Mouse (Mus musculus) midbrain, embryonic 15.5 days (tissue): ENCODE results near the gene Pnpla8. TPM values are rescaled to one million over a fixed set of nuclear protein-coding genes. Genes with fewer than 3 reads are reported as not detected.

ENCODE experiments used
- ATAC-seq: fragments of 200-750 bp; cut with Nextera tagmentation; replicated peaks from 2 replicates; pipeline ENCODE4 v1.8.0; 2017; ENCODE audit warnings: moderate TSS enrichment
- H3K27ac ChIP-seq: fragments of 300-500 bp; sonication (generic); 2 replicates; pipeline ENCODE4 v1.5.1; 2015; ENCODE audit warnings: mild to moderate bottlenecking, inconsistent platforms
- H3K27me3 ChIP-seq: fragments of 300-500 bp; sonication (generic); replicated peaks from 2 replicates; pipeline ENCODE4 v1.6.1; 2015; ENCODE audit warnings: inconsistent platforms
- H3K36me3 ChIP-seq: fragments of 300-500 bp; sonication (generic); replicated peaks from 2 replicates; pipeline ENCODE4 v1.6.1; 2015; ENCODE audit warnings: inconsistent platforms
- H3K4me1 ChIP-seq: fragments of 300-500 bp; sonication (generic); 2 replicates; pipeline ENCODE4 v1.6.1; 2015; ENCODE audit warnings: inconsistent platforms
- H3K4me2 ChIP-seq: fragments of 300-500 bp; sonication (generic); 2 replicates; pipeline ENCODE4 v1.6.1; 2015; ENCODE audit warnings: inconsistent platforms, mild to moderate bottlenecking, moderate library complexity
- H3K4me3 ChIP-seq: fragments of 300-500 bp; sonication (generic); 2 replicates; pipeline ENCODE4 v1.5.1; 2015; ENCODE audit warnings: mild to moderate bottlenecking, inconsistent platforms
- H3K9ac ChIP-seq: fragments of 300-500 bp; sonication (generic); 2 replicates; pipeline ENCODE4 v1.6.1; 2015; ENCODE audit warnings: mild to moderate bottlenecking, inconsistent platforms
- H3K9me3 ChIP-seq: fragments of 300-500 bp; sonication (generic); 2 replicates; pipeline ENCODE4 v1.6.1; 2016; ENCODE audit warnings: inconsistent platforms
- WGBS: fragments of 180-500 bp; shearing (Covaris S2); methylation state at CpG from one replicate; pipeline ENCODE4 v1.1.7; 2015; ENCODE audit warnings: mixed read lengths; 5-methylcytosine and 5-hydroxymethylcytosine counted together
- polyA plus RNA-seq: library from polyadenylated mRNA; unstranded; fragments of >200 nt; fragmentation: Nextera tagmentation; extraction: Ambion mirVana; gene quantifications from 2 replicates; pipeline ENCODE4 v1.2.1, GENCODE M21; 2015

Gene Pnpla8
- polyA plus RNA-seq, 1 experiment from 2014 or later: 136 TPM

- WGBS: 88% methylated on average over 3 of the region's 3 CpGs
- H3K9ac ChIP-seq: no peak overlapping the region
- H3K27ac ChIP-seq: no peak overlapping the region
These were observed 60.4 kb downstream of the Pnpla8 start for GRCm38 (mm10) chr12:44281534-44281933.

GRCm38 (mm10) chr12:44283378-44283777 lies 62.2 kb downstream of the Pnpla8 start:
- Histone ChIP-seq H3K9me3 (no peaks in the 10 kb centered on the region), H3K4me1 (no peaks in the 10 kb centered on the region), H3K4me3 (no peak overlapping the region), H3K4me2 (no peak overlapping the region), H3K36me3 (peaks cover 5% of the 10 kb centered on the region), H3K27ac (no peak overlapping the region), H3K9ac (no peak overlapping the region), H3K27me3 (no peaks in the 10 kb centered on the region)
- no peak for ATAC-seq
- 78% methylated on average over 9 of the region's 9 CpGs for WGBS

More at GRCm38 (mm10) chr12:44281534-44281933, 60.4 kb downstream of the Pnpla8 start:
- Histone ChIP-seq H3K36me3 (peaks cover 5% of the 10 kb centered on the region), H3K4me2 (no peak overlapping the region), H3K4me1 (no peaks in the 10 kb centered on the region), H3K9me3 (no peaks in the 10 kb centered on the region), H3K27me3 (no peaks in the 10 kb centered on the region), H3K4me3 (no peak overlapping the region)
- ATAC-seq: no peak

GRCm38 (mm10) chr12:44286992-44287391 lies 65.8 kb downstream of the Pnpla8 start:
- Histone ChIP-seq H3K36me3 (peaks cover 11% of the 10 kb centered on the region), H3K4me1 (no peaks in the 10 kb centered on the region), H3K27me3 (no peaks in the 10 kb centered on the region), H3K4me3 (no peak overlapping the region), H3K9me3 (no peaks in the 10 kb centered on the region), H3K9ac (no peak overlapping the region), H3K4me2 (no peak overlapping the region), H3K27ac (no peak overlapping the region)
- WGBS: 93% methylated on average over 8 of the region's 8 CpGs
- ATAC-seq: no peak

GRCm38 (mm10) chr12:44292281-44292680 lies 71.1 kb downstream of the Pnpla8 start:
- H3K9me3 ChIP-seq: no peaks in the 10 kb centered on the region
- no peak overlapping the region for H3K4me3 ChIP-seq
- no peaks in the 10 kb centered on the region for H3K27me3 ChIP-seq
- no peaks in the 10 kb centered on the region for H3K4me1 ChIP-seq
- H3K36me3 ChIP-seq: 0 out of 2 replicates have a peak, but pooled peaks cover 6% of the 10 kb centered on the region
- peak; percentile 58; the same call in 1 of the 2 replicates for ATAC-seq
- H3K27ac ChIP-seq: no peak overlapping the region
- no peak overlapping the region for H3K4me2 ChIP-seq
- H3K9ac ChIP-seq: no peak overlapping the region

- no peak for ATAC-seq
- H3K36me3 ChIP-seq: no peaks in the 10 kb centered on the region; the same call in 1 of the 2 replicates
These were observed 79.6 kb downstream of the Pnpla8 start for GRCm38 (mm10) chr12:44300793-44301192.

DNA sequence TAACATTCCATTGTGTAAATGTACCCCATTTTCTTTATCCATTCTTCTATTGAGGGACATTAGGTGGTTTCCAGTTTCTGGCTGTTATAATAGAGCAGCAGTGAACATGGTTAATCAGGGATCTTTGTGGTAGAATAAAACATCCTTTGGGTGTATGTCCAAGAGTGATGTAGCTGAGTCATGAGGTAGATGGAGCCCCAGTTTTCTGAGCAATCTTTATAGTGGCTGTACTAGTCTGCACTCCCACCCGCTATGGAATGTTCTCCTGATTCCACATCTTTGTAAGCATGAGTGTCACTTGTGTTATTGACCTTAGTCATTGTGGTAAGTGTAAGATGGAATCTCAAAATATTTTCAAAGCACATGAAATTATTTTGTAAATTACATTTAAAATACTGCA lies 82.8 kb downstream of the Pnpla8 start:
- Histone ChIP-seq H3K27ac (no peak overlapping the region), H3K4me1 (no peaks in the 10 kb centered on the region), H3K4me3 (no peak overlapping the region), H3K9ac (no peak overlapping the region), H3K9me3 (no peaks in the 10 kb centered on the region), H3K36me3 (peaks cover 15% of the 10 kb centered on the region; the same call in 1 of the 2 replicates), H3K4me2 (no peak overlapping the region), H3K27me3 (no peaks in the 10 kb centered on the region)
- ATAC-seq: no peak
- WGBS: 98% methylated on average over 1 of the region's 1 CpGs

More at GRCm38 (mm10) chr12:44300793-44301192, 79.6 kb downstream of the Pnpla8 start:
- Histone ChIP-seq H3K4me3 (no peak overlapping the region), H3K9ac (no peak overlapping the region), H3K4me1 (no peaks in the 10 kb centered on the region), H3K4me2 (no peak overlapping the region), H3K27ac (no peak overlapping the region), H3K9me3 (no peaks in the 10 kb centered on the region), H3K27me3 (no peaks in the 10 kb centered on the region)

DNA sequence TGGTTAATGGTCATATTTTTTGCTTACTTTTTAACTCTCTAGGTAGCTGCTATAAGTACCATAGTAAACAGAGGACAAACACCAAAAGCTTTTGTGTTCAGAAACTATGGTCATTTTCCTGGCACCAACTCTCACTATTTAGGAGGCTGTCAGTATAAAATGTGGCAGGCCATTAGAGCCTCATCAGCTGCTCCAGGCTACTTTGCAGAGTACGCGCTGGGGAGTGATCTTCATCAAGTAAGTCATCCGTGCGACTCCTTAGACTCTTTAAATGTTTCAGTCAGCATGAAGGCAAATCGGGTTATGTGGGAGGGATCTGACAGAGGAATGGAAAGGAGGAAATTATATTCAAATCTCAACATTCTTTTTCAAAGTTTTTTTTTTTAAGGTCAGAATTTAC lies 83.7 kb downstream of the Pnpla8 start:
- Histone ChIP-seq H3K36me3 (peaks cover 16% of the 10 kb centered on the region; the same call in 1 of the 2 replicates), H3K4me2 (no peak overlapping the region), H3K4me1 (no peaks in the 10 kb centered on the region), H3K9me3 (no peaks in the 10 kb centered on the region), H3K9ac (no peak overlapping the region), H3K27me3 (no peaks in the 10 kb centered on the region), H3K27ac (no peak overlapping the region), H3K4me3 (no peak overlapping the region)
- WGBS: 81% methylated on average over 5 of the region's 5 CpGs
- no peak for ATAC-seq

DNA sequence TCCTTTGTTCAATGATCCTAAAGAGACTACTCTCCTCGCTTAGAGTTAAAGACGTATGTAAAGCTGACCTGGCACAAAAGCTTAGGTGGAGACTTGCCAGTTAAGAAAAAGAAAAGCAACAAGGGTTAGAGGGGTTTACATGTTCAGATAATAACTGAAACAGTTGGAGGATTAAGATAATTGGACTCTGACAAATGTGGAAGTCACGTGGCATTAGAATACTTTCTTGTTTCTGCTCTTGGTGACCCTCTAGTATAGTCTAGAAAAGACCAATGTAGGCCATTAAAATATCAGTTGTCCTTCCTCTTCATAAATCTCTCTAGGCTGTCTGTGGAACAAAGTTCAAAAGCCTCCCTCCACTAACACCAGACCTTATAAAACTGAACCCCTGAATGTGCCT lies 87.1 kb downstream of the Pnpla8 start:
- H3K4me1 ChIP-seq: no peaks in the 10 kb centered on the region
- WGBS: 88% methylated on average over 3 of the region's 3 CpGs
- peaks cover 16% of the 10 kb centered on the region; the same call in 1 of the 2 replicates for H3K36me3 ChIP-seq
- no peak for ATAC-seq
- H3K4me3 ChIP-seq: no peak overlapping the region
- H3K4me2 ChIP-seq: no peak overlapping the region
- H3K9me3 ChIP-seq: no peaks in the 10 kb centered on the region
- no peak overlapping the region for H3K9ac ChIP-seq
- H3K27me3 ChIP-seq: no peaks in the 10 kb centered on the region
- H3K27ac ChIP-seq: no peak overlapping the region

DNA sequence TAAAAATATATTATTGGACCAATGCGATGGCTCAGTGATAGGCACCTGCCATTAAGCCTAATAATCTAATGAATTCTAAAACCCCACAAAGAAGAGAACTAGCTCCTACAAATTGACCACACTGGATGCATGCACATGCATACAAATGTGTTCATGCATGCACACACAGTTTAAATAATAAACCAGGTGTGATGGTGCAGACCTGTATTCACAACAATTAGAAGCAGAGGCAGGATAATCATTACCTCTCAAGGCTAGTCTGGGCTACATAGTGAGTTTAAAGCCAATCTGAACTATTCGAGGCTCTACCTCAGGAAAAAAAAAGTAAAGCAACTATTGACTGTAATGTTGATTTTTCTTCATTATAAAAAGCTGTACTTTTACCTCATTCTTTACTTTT lies 94.0 kb downstream of the Pnpla8 start:
- H3K27ac ChIP-seq: no peak overlapping the region
- H3K9me3 ChIP-seq: no peaks in the 10 kb centered on the region
- no peaks in the 10 kb centered on the region for H3K36me3 ChIP-seq
- no peak for ATAC-seq
- no peak overlapping the region for H3K4me3 ChIP-seq
- no peak overlapping the region for H3K4me2 ChIP-seq
- 97% methylated on average over 2 of the region's 2 CpGs for WGBS
- H3K27me3 ChIP-seq: no peaks in the 10 kb centered on the region
- H3K4me1 ChIP-seq: no peaks in the 10 kb centered on the region
- no peak overlapping the region for H3K9ac ChIP-seq

GRCm38 (mm10) chr12:44325091-44325490 lies 103.9 kb downstream of the Pnpla8 start:
- Histone ChIP-seq H3K27ac (no peak overlapping the region), H3K27me3 (no peaks in the 10 kb centered on the region), H3K36me3 (no peaks in the 10 kb centered on the region), H3K9me3 (no peaks in the 10 kb centered on the region), H3K4me1 (0 out of 2 replicates have a peak, but pooled peaks cover 2% of the 10 kb centered on the region), H3K4me2 (no peak overlapping the region), H3K4me3 (no peak overlapping the region), H3K9ac (no peak overlapping the region)
- no peak for ATAC-seq

GRCm38 (mm10) chr12:44327452-44327851 lies 106.3 kb downstream of the Pnpla8 start:
- Histone ChIP-seq H3K27me3 (no peaks in the 10 kb centered on the region), H3K36me3 (no peaks in the 10 kb centered on the region), H3K4me3 (no peak overlapping the region), H3K9ac (no peak overlapping the region), H3K27ac (no peak overlapping the region), H3K4me2 (no peak overlapping the region), H3K4me1 (peaks cover 24% of the 10 kb centered on the region), H3K9me3 (no peaks in the 10 kb centered on the region)
- 25% methylated on average over 6 of the region's 6 CpGs for WGBS
- ATAC-seq: peak; percentile 27

- 2% methylated on average over 72 of the region's 74 CpGs for WGBS
- peak within 1 kb of the TSS; percentile 90 for H3K9ac ChIP-seq
- peak; percentile 73 for ATAC-seq
These were observed 107.5 kb downstream of the Pnpla8 start, which contains the start of gene Nrcam for GRCm38 (mm10) chr12:44328381-44329315. TSS of gene Nrcam (plus strand) at chr12:44328885.

More at GRCm38 (mm10) chr12:44328381-44329315, 107.5 kb downstream of the Pnpla8 start, which contains the start of gene Nrcam:
- H3K27me3 ChIP-seq: no peaks in the 10 kb centered on the region
- no peaks in the 10 kb centered on the region for H3K36me3 ChIP-seq
- peaks cover 31% of the 10 kb centered on the region for H3K4me1 ChIP-seq
- peak within 1 kb of the TSS; percentile 81 for H3K4me2 ChIP-seq
- peak within 1 kb of the TSS; percentile 82 for H3K4me3 ChIP-seq
- peak within 1 kb of the TSS; percentile 92 for H3K27ac ChIP-seq
- no peaks in the 10 kb centered on the region for H3K9me3 ChIP-seq
